Mouse (Mus musculus): ENCODE results near the gene H2-T3. TPM values are rescaled to one million over a fixed set of nuclear protein-coding genes. Genes with fewer than 3 reads are reported as not detected.
"Not testable (repeated sequence)": the region's sequence is repeated elsewhere in the genome, so short reads cannot be mapped to it uniquely, and the experiment has no call there.

Gene H2-T3
- total and polyA plus RNA-seq, 3 experiments = not detected

GRCm38 (mm10) chr17:36187540-36187939 lies 2.5 kb downstream of the H2-T3 start:
- Histone ChIP-seq H3K27me3 (ENCODE audit: control insufficient read depth in 1 of 2, insufficient read depth in 2 of 2, low read length in 2 of 2) (peaks cover 8 to 13% of the 10 kb centered on the region in 2 experiments), H3K36me3 (ENCODE audit: control insufficient read depth in 1 of 2, insufficient read depth in 2 of 2, low read length in 2 of 2) (no peaks in the 10 kb centered on the region), H3K9ac (ENCODE audit: control insufficient read depth, low read depth, low read length, poor library complexity, severe bottlenecking) (no peak overlapping the region), H3K27ac (ENCODE audit: control insufficient read depth, low read depth, low read length) (no peak overlapping the region), H3K4me3 (ENCODE audit: control insufficient read depth in 1 of 2, insufficient read depth in 1 of 2, low read depth in 2 of 2, low read length in 2 of 2) (no peak overlapping the region), H3K9me3 (replicated peaks; ENCODE audit: insufficient read depth, low read length) (no peaks in the 10 kb centered on the region), H3K4me1 (ENCODE audit: control insufficient read depth in 1 of 2, insufficient read depth in 2 of 2, low read length in 2 of 2) (no peaks in the 10 kb centered on the region), H3K79me2 (ENCODE audit: control insufficient read depth, insufficient read depth, low read length, poor library complexity) (no peaks in the 10 kb centered on the region)
- TF ChIP-seq GABPA (IDR thresholded peaks at IDR 0.05; ENCODE audit: low read depth, low read length) (no peak), ELF1 (IDR thresholded peaks at IDR 0.05; ENCODE audit: low read depth, low read length) (no peak), E2F4 (IDR thresholded peaks at IDR 0.05; ENCODE audit: borderline replicate concordance, low read depth, low read length) (no peak), MYB (IDR thresholded peaks at IDR 0.05; ENCODE audit: low read depth, low read length) (no peak)
- no peak for DNase-seq (ENCODE audit: low read depth, low spot score)

- no peak for DNase-seq (ENCODE audit: low read depth, low spot score)
- Histone ChIP-seq H3K36me3 (ENCODE audit: control insufficient read depth in 1 of 2, insufficient read depth in 2 of 2, low read length in 2 of 2) (no peaks in the 10 kb centered on the region), H3K27me3 (ENCODE audit: control insufficient read depth in 1 of 2, insufficient read depth in 2 of 2, low read length in 2 of 2) (peaks cover 2 to 4% of the 10 kb centered on the region in 2 experiments)
Observed at GRCm38 (mm10) chr17:36182212-36182611, 7.9 kb downstream of the H2-T3 start.

GRCm38 (mm10) chr17:36179446-36179845 lies 10.6 kb downstream of the H2-T3 start:
- H3K9ac ChIP-seq (ENCODE audit: control insufficient read depth, low read depth, low read length, poor library complexity, severe bottlenecking); H3K4me1 ChIP-seq (ENCODE audit: control insufficient read depth in 1 of 2, insufficient read depth in 2 of 2, low read length in 2 of 2); H3K27me3 ChIP-seq (ENCODE audit: control insufficient read depth in 1 of 2, insufficient read depth in 2 of 2, low read length in 2 of 2); H3K36me3 ChIP-seq (ENCODE audit: control insufficient read depth in 1 of 2, insufficient read depth in 2 of 2, low read length in 2 of 2); H3K4me3 ChIP-seq (ENCODE audit: control insufficient read depth in 1 of 2, insufficient read depth in 1 of 2, low read depth in 2 of 2, low read length in 2 of 2); H3K27ac ChIP-seq (ENCODE audit: control insufficient read depth, low read depth, low read length); H3K79me2 ChIP-seq (ENCODE audit: control insufficient read depth, insufficient read depth, low read length, poor library complexity); H3K9me3 ChIP-seq (replicated peaks; ENCODE audit: insufficient read depth, low read length); DNase-seq (ENCODE audit: low read depth, low spot score): not testable (repeated sequence)

More at GRCm38 (mm10) chr17:36182212-36182611, 7.9 kb downstream of the H2-T3 start:
- Histone ChIP-seq H3K79me2 (ENCODE audit: control insufficient read depth, insufficient read depth, low read length, poor library complexity) (no peaks in the 10 kb centered on the region), H3K4me1 (ENCODE audit: control insufficient read depth in 1 of 2, insufficient read depth in 2 of 2, low read length in 2 of 2) (no peaks in the 10 kb centered on the region), H3K4me3 (ENCODE audit: control insufficient read depth in 1 of 2, insufficient read depth in 1 of 2, low read depth in 2 of 2, low read length in 2 of 2) (no peak overlapping the region), H3K9me3 (replicated peaks; ENCODE audit: insufficient read depth, low read length) (no peaks in the 10 kb centered on the region), H3K27ac (ENCODE audit: control insufficient read depth, low read depth, low read length) (no peak overlapping the region), H3K9ac (ENCODE audit: control insufficient read depth, low read depth, low read length, poor library complexity, severe bottlenecking) (no peak overlapping the region)
- TF ChIP-seq MAZ (IDR thresholded peaks at IDR 0.05; ENCODE audit: low read depth, low read length) (no peak), SMC3 (IDR thresholded peaks at IDR 0.05; ENCODE audit: low read depth, low read length) (no peak), E2F4 (IDR thresholded peaks at IDR 0.05; ENCODE audit: borderline replicate concordance, low read depth, low read length) (no peak), CTCF (IDR thresholded peaks at IDR 0.05 in 2 of 3, conservative IDR thresholded peaks at IDR 0.05 in 1 of 3; ENCODE audit: control insufficient read depth in 1 of 3, insufficient read depth in 1 of 3, low read depth in 2 of 3, low read length in 3 of 3, poor library complexity in 1 of 3, severe bottlenecking in 1 of 3) (no peak)

- H3K27me3 ChIP-seq (ENCODE audit: control insufficient read depth in 1 of 2, insufficient read depth in 2 of 2, low read length in 2 of 2); H3K27ac ChIP-seq (ENCODE audit: control insufficient read depth, low read depth, low read length); H3K9me3 ChIP-seq (replicated peaks; ENCODE audit: insufficient read depth, low read length); H3K9ac ChIP-seq (ENCODE audit: control insufficient read depth, low read depth, low read length, poor library complexity, severe bottlenecking); H3K36me3 ChIP-seq (ENCODE audit: control insufficient read depth in 1 of 2, insufficient read depth in 2 of 2, low read length in 2 of 2); H3K4me1 ChIP-seq (ENCODE audit: control insufficient read depth in 1 of 2, insufficient read depth in 2 of 2, low read length in 2 of 2); H3K4me3 ChIP-seq (ENCODE audit: control insufficient read depth in 1 of 2, insufficient read depth in 1 of 2, low read depth in 2 of 2, low read length in 2 of 2); DNase-seq (ENCODE audit: low read depth, low spot score); H3K79me2 ChIP-seq (ENCODE audit: control insufficient read depth, insufficient read depth, low read length, poor library complexity): not testable (repeated sequence)
Observed at GRCm38 (mm10) chr17:36178938-36179337, 11.1 kb downstream of the H2-T3 start.

GRCm38 (mm10) chr17:36176132-36176531 lies 14.0 kb downstream of the H2-T3 start:
- not testable (repeated sequence) for H3K27ac ChIP-seq (ENCODE audit: control insufficient read depth, low read depth, low read length); H3K9ac ChIP-seq (ENCODE audit: control insufficient read depth, low read depth, low read length, poor library complexity, severe bottlenecking); H3K79me2 ChIP-seq (ENCODE audit: control insufficient read depth, insufficient read depth, low read length, poor library complexity); H3K36me3 ChIP-seq (ENCODE audit: control insufficient read depth in 1 of 2, insufficient read depth in 2 of 2, low read length in 2 of 2); DNase-seq (ENCODE audit: low read depth, low spot score); H3K27me3 ChIP-seq (ENCODE audit: control insufficient read depth in 1 of 2, insufficient read depth in 2 of 2, low read length in 2 of 2); H3K4me1 ChIP-seq (ENCODE audit: control insufficient read depth in 1 of 2, insufficient read depth in 2 of 2, low read length in 2 of 2); H3K9me3 ChIP-seq (replicated peaks; ENCODE audit: insufficient read depth, low read length); H3K4me3 ChIP-seq (ENCODE audit: control insufficient read depth in 1 of 2, insufficient read depth in 1 of 2, low read depth in 2 of 2, low read length in 2 of 2)

Measured in MEL (cell line).